Mouse (Mus musculus) bone marrow, adult 2 months (tissue): ENCODE data around the gene Mvb12b. TPM values are rescaled to one million over a fixed set of nuclear protein-coding genes. Genes with fewer than 3 reads are reported as not detected.
A peak's percentile ranks its signal among the peaks of the same experiment; 100 is the strongest.

Source experiments
- H3K27ac ChIP-seq: fragments of 200-500 bp; 2 replicates; pipeline ENCODE4 v1.5.1; 2012; ENCODE audit warnings: low read depth, mild to moderate bottlenecking, control low read depth, inconsistent platforms, low read length; ENCODE audit not compliant: control insufficient read depth, poor library complexity, insufficient read depth
- H3K4me1 ChIP-seq: fragments of 200-500 bp; 2 replicates; pipeline ENCODE4 v1.6.1; 2011; ENCODE audit warnings: low read length; ENCODE audit not compliant: control insufficient read depth, insufficient read depth
- H3K4me3 ChIP-seq: fragments of 200-500 bp; replicated peaks from 2 replicates; pipeline ENCODE3; 2011; ENCODE audit warnings: mild to moderate bottlenecking, low read depth, low read length, control low read depth; ENCODE audit not compliant: control insufficient read depth
- CTCF ChIP-seq: fragments of 200-500 bp; IDR thresholded peaks from 2 replicates; pipeline ENCODE4 v1.5.1; 2011; ENCODE audit warnings: low read length, control low read depth; ENCODE audit not compliant: control insufficient read depth, insufficient read depth
- POLR2A ChIP-seq: fragments of 200-500 bp; IDR thresholded peaks from 2 replicates; pipeline ENCODE4 v1.6.1; 2011; ENCODE audit warnings: low read depth, mild to moderate bottlenecking, control low read depth, low read length, borderline replicate concordance; ENCODE audit not compliant: control insufficient read depth
- WGBS: fragments of 180-500 bp; shearing (Covaris S2); methylation state at CpG from one replicate; pipeline ENCODE4 v1.1.7; 2018; 5-methylcytosine and 5-hydroxymethylcytosine counted together
- polyA plus RNA-seq: library from polyadenylated mRNA; stranded (reverse); fragments of >200 nt; gene quantifications from 2 replicates; pipeline ENCODE4 v1.2.4, GENCODE M21; 2011; ENCODE audit warnings: low replicate concordance; ENCODE audit not compliant: missing spikeins, insufficient read depth, insufficient read length

Mvb12b gene
- polyA plus RNA-seq, 1 experiment: 38.3 TPM

GRCm38 (mm10) chr2:33833902-33834301 lies 53.8 kb downstream of the Mvb12b start:
- Histone ChIP-seq H3K4me3 (no peak overlapping the region), H3K4me1 (peaks cover 4% of the 10 kb centered on the region), H3K27ac (no peak overlapping the region)
- 97% methylated on average over 1 of the region's 1 CpGs for WGBS
- TF ChIP-seq CTCF (no peak), POLR2A (no peak)

GRCm38 (mm10) chr2:33829870-33830269 lies 57.9 kb downstream of the Mvb12b start:
- WGBS: 94% methylated on average over 2 of the region's 2 CpGs
- Histone ChIP-seq H3K4me1 (no peaks in the 10 kb centered on the region; the same call in 1 of the 2 replicates), H3K27ac (no peak overlapping the region), H3K4me3 (no peak overlapping the region)
- TF ChIP-seq CTCF (no peak), POLR2A (no peak)

GRCm38 (mm10) chr2:33826777-33827176 lies 61.0 kb downstream of the Mvb12b start:
- WGBS: 77% methylated on average over 6 of the region's 6 CpGs
- no peak overlapping the region for H3K27ac ChIP-seq
- no peaks in the 10 kb centered on the region; the same call in 1 of the 2 replicates for H3K4me1 ChIP-seq
- H3K4me3 ChIP-seq: no peak overlapping the region
- TF ChIP-seq CTCF (no peak), POLR2A (no peak)

- WGBS: 84% methylated on average over 11 of the region's 11 CpGs
- no peak overlapping the region for H3K27ac ChIP-seq
These were observed 62.7 kb downstream of the Mvb12b start for GRCm38 (mm10) chr2:33824935-33825514.

GRCm38 (mm10) chr2:33821677-33822607 lies 65.8 kb downstream of the Mvb12b start:
- no peaks in the 10 kb centered on the region for H3K4me1 ChIP-seq
- TF ChIP-seq CTCF (peak; percentile 100), POLR2A (no peak)
- 33% methylated on average over 13 of the region's 13 CpGs for WGBS
- no peak overlapping the region for H3K4me3 ChIP-seq
- H3K27ac ChIP-seq: no peak overlapping the region

More at GRCm38 (mm10) chr2:33824935-33825514, 62.7 kb downstream of the Mvb12b start:
- Histone ChIP-seq H3K4me1 (no peaks in the 10 kb centered on the region; the same call in 1 of the 2 replicates), H3K4me3 (no peak overlapping the region)
- no peak for TF ChIP-seq CTCF
- TF ChIP-seq POLR2A: no peak

- TF ChIP-seq CTCF (no peak), POLR2A (no peak)
- no peak overlapping the region for H3K4me3 ChIP-seq
- H3K4me1 ChIP-seq: no peaks in the 10 kb centered on the region
- WGBS: 91% methylated on average over 3 of the region's 3 CpGs
- no peak overlapping the region for H3K27ac ChIP-seq
These were observed 67.3 kb downstream of the Mvb12b start for GRCm38 (mm10) chr2:33820450-33820849.

GRCm38 (mm10) chr2:33820037-33820436 lies 67.7 kb downstream of the Mvb12b start:
- no peak for TF ChIP-seq CTCF
- WGBS: 90% methylated on average over 5 of the region's 5 CpGs
- no peak overlapping the region for H3K27ac ChIP-seq
- H3K4me1 ChIP-seq: no peaks in the 10 kb centered on the region
- H3K4me3 ChIP-seq: no peak overlapping the region

GRCm38 (mm10) chr2:33818385-33818784 lies 69.4 kb downstream of the Mvb12b start:
- WGBS: 88% methylated on average over 2 of the region's 2 CpGs
- TF ChIP-seq CTCF: no peak
- TF ChIP-seq POLR2A: no peak
- Histone ChIP-seq H3K4me1 (no peaks in the 10 kb centered on the region), H3K27ac (no peak overlapping the region), H3K4me3 (no peak overlapping the region)
